ENCODE assay signal across 8 mouse cellular contexts in genomic region chr10:58673278-58674061, GRCm38 (mm10). TPM values are rescaled to one million over a fixed set of nuclear protein-coding genes. Genes with fewer than 3 reads are reported as not detected.
DNase-seq lines count a peak whose midpoint lies in the region; ATAC-seq and TF ChIP-seq lines count a peak whose summit lies in the region.

No protein-coding gene starts in this region.

- peak; percentile 27 for DNase-seq in 3134 (ENCODE audit: extremely low read depth, insufficient read length, low spot score)
- peak; percentile 65 for DNase-seq in adrenal gland, adult 2 months
- DNase-seq in embryo, embryonic 11 days, result peak; percentile 78
- peak; percentile 58 to 62 for DNase-seq in gastrocnemius, postnatal 36 days
- DNase-seq in kidney, adult 9 months, result peak; percentile 78
- peak; percentile 71 for DNase-seq in neural tube, embryonic 10.5 days (ENCODE audit: extremely low spot score, low spot score)
- peak; percentile 67 for DNase-seq in stomach, postnatal 0 days (ENCODE audit: low spot score)

- peaks cover 11% of the 10 kb centered on the region; the same call in 1 of the 2 replicates for H3K4me1 ChIP-seq in limb, embryonic 12.5 days (replicated peaks)
- no peaks in the 10 kb centered on the region for H3K4me1 ChIP-seq in stomach, postnatal 0 days (replicated peaks; ENCODE audit: control insufficient read depth, insufficient read depth)

- H3K4me2 ChIP-seq in limb, embryonic 12.5 days, result peak overlapping the region; percentile 58; the same call in 1 of the 2 replicates
- peak overlapping the region; percentile 60 for H3K4me2 ChIP-seq in stomach, postnatal 0 days (replicated peaks; ENCODE audit: low read depth)

- no peak overlapping the region for H3K9ac ChIP-seq in limb, embryonic 12.5 days (replicated peaks)
- no peak overlapping the region for H3K9ac ChIP-seq in stomach, postnatal 0 days (ENCODE audit: low read length)

- no peaks in the 10 kb centered on the region for H3K9me3 ChIP-seq in limb, embryonic 12.5 days
- no peaks in the 10 kb centered on the region for H3K9me3 ChIP-seq in stomach, postnatal 0 days (ENCODE audit: control insufficient read depth, low read length)

- WGBS in limb, embryonic 12.5 days, result 39% methylated on average over 15 of the region's 15 CpGs
- WGBS in stomach, postnatal 0 days, result 34% methylated on average over 15 of the region's 15 CpGs

- H3K27me3 ChIP-seq in limb, embryonic 12.5 days, result 0 out of 2 replicates have a peak, but pooled peaks cover 3% of the 10 kb centered on the region
- no peaks in the 10 kb centered on the region for H3K27me3 ChIP-seq in stomach, postnatal 0 days (ENCODE audit: control insufficient read depth, insufficient read depth, low read length)

- ATAC-seq in limb, embryonic 12.5 days (ENCODE audit: insufficient number of reproducible peaks, insufficient read depth, low FRiP score, low TSS enrichment, low read depth), result no peak
- ATAC-seq in stomach, postnatal 0 days (ENCODE audit: low FRiP score, low TSS enrichment), result no peak

- no peak overlapping the region for H3K4me3 ChIP-seq in limb, embryonic 12.5 days (replicated peaks)
- H3K4me3 ChIP-seq in stomach, postnatal 0 days (ENCODE audit: low read depth, low read length), result peak overlapping the region; percentile 22; the same call in 1 of the 2 replicates

- no peaks in the 10 kb centered on the region for H3K36me3 ChIP-seq in limb, embryonic 12.5 days
- no peaks in the 10 kb centered on the region for H3K36me3 ChIP-seq in stomach, postnatal 0 days (ENCODE audit: control insufficient read depth, insufficient read depth, low read length)

- TF ChIP-seq CTCF in stomach, postnatal 0 days (IDR thresholded peaks at IDR 0.05; ENCODE audit: low read depth), result peak; percentile 83

- intact Hi-C loops in gastrocnemius, postnatal 36 days (cut with DNase I), result loop anchor here (2.0 to 10.0 kb wide), 3 partner anchors 47 to 319 kb away; no protein-coding TSS in a partner anchor

- no peak overlapping the region for H3K27ac ChIP-seq in limb, embryonic 12.5 days
- H3K27ac ChIP-seq in stomach, postnatal 0 days (replicated peaks), result no peak overlapping the region

- TF ChIP-seq EP300 in stomach, postnatal 0 days (optimal IDR thresholded peaks at IDR 0.05), result no peak

RNA-seq across cellular contexts. Expression of gene Edar, which starts 2.0 kb away (rescaled TPM):
- 1 to 10 TPM in 1 of 2 experiments, not detected in 1; 1.5 TPM for total RNA-seq in adrenal gland, adult 2 months (2021)
- 0.04 and 0.07 TPM in 2 replicates for polyA plus RNA-seq in adrenal gland, adult 2 months (2012; rRNA removed)
- under 1 TPM in 1 of 2 experiments, not detected in 1; 0.15 TPM for total RNA-seq in gastrocnemius, postnatal 36 days (2021)
- polyA plus RNA-seq in limb, embryonic 12.5 days (2016; fragmentation: Nextera tagmentation; extraction: Ambion mirVana), result 1.6 and 2.5 TPM in 2 replicates
- 0.64 and 0.73 TPM in 2 replicates for polyA plus RNA-seq in stomach, postnatal 0 days (2015; fragmentation: Nextera tagmentation; extraction: Ambion mirVana)

RNA-seq across cellular contexts. Expression of gene Gm17542, which starts 44.5 kb away (rescaled TPM):
- total RNA-seq in adrenal gland, adult 2 months (2021), result not detected
- not detected in 2 replicates for polyA plus RNA-seq in adrenal gland, adult 2 months (2012; rRNA removed)
- total RNA-seq in gastrocnemius, postnatal 36 days (2021), result not detected
- not detected in 2 replicates for polyA plus RNA-seq in limb, embryonic 12.5 days (2016; fragmentation: Nextera tagmentation; extraction: Ambion mirVana)
- polyA plus RNA-seq in stomach, postnatal 0 days (2015; fragmentation: Nextera tagmentation; extraction: Ambion mirVana), result not detected in 2 replicates

Comparison
In these comparisons a context has a peak if more than half of its experiments do, and no peak if none do; other contexts are left out.
1. DNase-seq: peak in every context shown above with its lines; median percentile 78 in embryo, embryonic 11 days; 78 in kidney, adult 9 months; 71 in neural tube, embryonic 10.5 days; 67 in stomach, postnatal 0 days; 65 in adrenal gland, adult 2 months; 60 in gastrocnemius, postnatal 36 days; 27 in 3134.